Mouse (Mus musculus): ENCODE data around the gene Rdh16f2.

DNA sequence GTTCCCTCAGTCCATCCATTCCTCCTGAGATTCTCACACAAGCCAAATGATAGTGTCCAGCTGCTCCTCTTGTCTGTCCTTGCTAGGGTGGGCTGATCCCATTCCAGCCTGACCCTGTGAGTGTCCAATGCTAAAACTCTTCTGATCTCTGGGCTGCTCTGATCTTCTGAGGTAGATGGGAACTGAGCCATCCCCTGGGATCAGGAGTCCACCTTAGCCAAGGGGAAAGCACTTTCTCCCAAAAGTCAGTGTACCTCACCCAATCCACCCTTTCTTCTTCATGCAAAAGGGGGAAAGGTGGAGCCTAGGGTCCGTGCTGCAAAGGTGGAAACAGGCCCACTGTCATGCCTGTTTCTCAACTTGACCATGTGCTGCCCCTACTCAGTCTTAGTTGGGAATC is 25.2 kb downstream of the Rdh16f2 start:
- no peak for TF ChIP-seq CTCF (IDR thresholded peaks at IDR 0.05; ENCODE audit: low read depth, low read length)
- TF ChIP-seq POLR2A (IDR thresholded peaks at IDR 0.05; ENCODE audit: borderline replicate concordance, low read depth, low read length): no peak

All from bone marrow macrophage, adult 2 months (primary cell).